Mouse (Mus musculus) midbrain, postnatal 0 days (tissue): ENCODE data around the gene Mki67. TPM values are rescaled to one million over a fixed set of nuclear protein-coding genes. Genes with fewer than 3 reads are reported as not detected.

Experiments used
- ATAC-seq: fragments of 200-750 bp; cut with Nextera tagmentation; 2 replicates; pipeline ENCODE4 v1.8.0; 2017; ENCODE audit warnings: moderate number of reproducible peaks, mild to moderate bottlenecking, moderate TSS enrichment, moderate library complexity; ENCODE audit not compliant: low FRiP score
- DNase-seq: peaks from one replicate; pipeline ENCODE4 v3.0.0-alpha.2; 2015; ENCODE audit warnings: low spot score
- H3K27ac ChIP-seq: fragments of 300-500 bp; sonication (generic); 2 replicates; pipeline ENCODE4 v1.5.1; 2014; ENCODE audit warnings: low read depth, mild to moderate bottlenecking, low read length, mixed read lengths
- H3K27me3 ChIP-seq: fragments of 300-500 bp; sonication (generic); 2 replicates; pipeline ENCODE4 v1.6.1; 2014; ENCODE audit warnings: low read length, control low read depth, mixed read lengths; ENCODE audit not compliant: insufficient read depth
- H3K36me3 ChIP-seq: fragments of 300-500 bp; sonication (generic); 2 replicates; pipeline ENCODE4 v1.6.1; 2014; ENCODE audit warnings: low read length, control low read depth, mixed read lengths; ENCODE audit not compliant: insufficient read depth
- H3K4me1 ChIP-seq: fragments of 300-500 bp; sonication (generic); 2 replicates; pipeline ENCODE4 v1.6.1; 2014; ENCODE audit warnings: mild to moderate bottlenecking, control low read depth, antibody characterized with exemption, low read length, mixed read lengths; ENCODE audit not compliant: insufficient read depth
- H3K4me2 ChIP-seq: fragments of 300-500 bp; sonication (generic); 2 replicates; pipeline ENCODE4 v1.6.1; 2014; ENCODE audit warnings: low read depth, mild to moderate bottlenecking, low read length, mixed read lengths; ENCODE audit not compliant: poor library complexity, severe bottlenecking
- H3K4me3 ChIP-seq: fragments of 300-500 bp; sonication (generic); 2 replicates; pipeline ENCODE4 v1.5.1; 2014; ENCODE audit warnings: low read depth, mild to moderate bottlenecking, low read length, moderate library complexity
- H3K9ac ChIP-seq: fragments of 300-500 bp; sonication (generic); replicated peaks from 2 replicates; pipeline ENCODE4 v1.6.1; 2014; ENCODE audit warnings: mild to moderate bottlenecking, low read length, moderate library complexity, mixed read lengths; ENCODE audit not compliant: poor library complexity, severe bottlenecking
- H3K9me3 ChIP-seq: fragments of 300-500 bp; sonication (generic); 2 replicates; pipeline ENCODE4 v1.6.1; 2016; ENCODE audit warnings: low read length, control low read depth
- CTCF ChIP-seq: IDR thresholded peaks from 2 replicates; pipeline ENCODE4 v1.5.1; 2016; ENCODE audit warnings: antibody characterized with exemption, mild to moderate bottlenecking
- WGBS: fragments of 180-500 bp; shearing (Covaris S2); extraction: QIAGEN DNeasy Blood & Tissue Kit; methylation state at CpG from one replicate; pipeline ENCODE4 v1.1.7; 2014; 5-methylcytosine and 5-hydroxymethylcytosine counted together
- polyA plus RNA-seq: library from polyadenylated mRNA; unstranded; fragments of >200 nt; fragmentation: Nextera tagmentation; extraction: Ambion mirVana; gene quantifications from 2 replicates; pipeline ENCODE4 v1.2.1, GENCODE M21; 2015
- total RNA-seq: library from RNA; depleted of rRNA; stranded (reverse); fragments of >200 nt; gene quantifications from 2 replicates; pipeline ENCODE4 v1.2.3, GENCODE M21; 2014; rRNA removed

The Mki67 gene
- total and polyA plus RNA-seq, 2 experiments from 2014 or later: 2.1 to 8.9 TPM

DNA sequence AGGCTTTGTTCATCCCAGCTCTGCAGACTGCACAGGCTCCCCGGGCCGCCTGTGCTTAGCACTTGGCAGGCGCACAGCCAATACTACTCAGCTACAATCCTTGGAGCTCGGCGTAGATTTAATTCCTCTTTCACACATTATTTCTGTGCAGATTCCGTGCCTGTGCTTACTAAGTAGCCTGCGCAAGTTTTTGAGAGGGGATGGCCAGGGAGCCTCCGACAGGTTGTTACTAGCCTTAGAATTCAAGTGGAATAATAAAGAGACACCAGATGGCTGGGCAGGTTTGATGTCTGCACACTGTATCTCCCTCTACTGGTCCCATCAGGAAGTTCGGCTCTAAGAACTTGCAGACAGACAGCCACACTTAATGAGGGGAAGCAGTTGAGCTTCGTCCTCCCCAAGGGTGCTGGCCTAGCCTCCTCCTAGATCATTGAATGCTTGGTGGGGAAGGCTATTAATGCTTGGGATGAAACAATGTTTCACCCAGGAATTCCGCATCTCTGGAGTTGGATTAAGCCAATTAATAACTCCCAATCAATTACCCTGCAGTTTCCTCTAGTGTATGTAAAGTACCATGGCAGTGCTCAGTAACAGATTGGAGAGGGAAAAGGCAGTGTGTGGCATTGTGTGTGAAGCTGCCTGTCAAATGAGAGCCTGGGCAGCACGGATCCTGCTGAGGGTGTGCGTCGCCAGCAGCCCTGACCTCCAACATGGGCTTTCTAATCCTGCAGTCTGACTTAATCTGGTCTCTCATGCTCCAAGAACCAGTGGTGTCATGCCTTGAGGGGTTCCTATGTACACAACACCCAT is 74.3 kb downstream of the Mki67 start:
- Histone ChIP-seq H3K4me3 (no peak overlapping the region), H3K36me3 (no peaks in the 10 kb centered on the region), H3K9ac (no peak overlapping the region), H3K4me2 (peak overlapping the region; percentile 12; the same call in 1 of the 2 replicates), H3K9me3 (no peaks in the 10 kb centered on the region), H3K27ac (peak overlapping the region; percentile 38), H3K4me1 (peaks cover 8% of the 10 kb centered on the region; the same call in 1 of the 2 replicates), H3K27me3 (no peaks in the 10 kb centered on the region)
- ATAC-seq (peak; percentile 56; the same call in 1 of the 2 replicates), DNase-seq (peak; percentile 86)
- 38% methylated on average over 14 of the region's 14 CpGs for WGBS
- TF ChIP-seq CTCF: peak; percentile 87

Other genes starting within 250 kb of the Mki67 start
- not detected in 2 replicates for gene Clrn3, start 187.7 kb downstream of the Mki67 start, total RNA-seq
- not detected in 2 replicates for gene Clrn3, start 187.7 kb downstream of the Mki67 start, polyA plus RNA-seq
- gene Ptpre, start 178.9 kb downstream of the Mki67 start, total RNA-seq: 14.2 and 14.6 TPM in 2 replicates
- gene Ptpre, start 178.9 kb downstream of the Mki67 start, polyA plus RNA-seq: 7.2 and 9.2 TPM in 2 replicates